Mouse (Mus musculus): ENCODE results near the gene Klrk1.

DNA sequence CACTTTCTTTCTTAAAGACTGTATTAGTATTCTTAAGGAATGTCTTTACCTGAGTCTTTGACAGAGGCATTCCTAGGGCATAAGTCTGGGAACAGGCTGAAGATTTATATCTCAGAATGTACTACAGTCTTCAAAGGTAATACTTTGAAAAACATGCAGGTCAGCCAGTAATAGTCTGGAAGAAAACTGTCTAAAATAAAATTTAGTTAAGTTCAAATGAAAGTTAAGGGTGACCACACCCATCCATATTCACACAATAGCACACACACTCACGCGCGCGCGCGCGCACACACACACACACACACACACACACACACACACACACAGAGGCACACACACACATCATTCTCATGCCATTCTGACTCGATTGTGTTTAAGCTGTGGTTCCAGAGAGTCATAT is 46.1 kb downstream of the Klrk1 start, which contains the start of gene Klre1:
- TF ChIP-seq CTCF (IDR thresholded peaks at IDR 0.05; ENCODE audit: low read depth, low read length) = no peak
- no peak for TF ChIP-seq POLR2A (IDR thresholded peaks at IDR 0.05; ENCODE audit: insufficient read depth, low read length)
- TF ChIP-seq EP300 (IDR thresholded peaks at IDR 0.05; ENCODE audit: insufficient read depth, low read depth, low read length) = no peak

Data from ES-Bruce4 (cell line).